Mouse (Mus musculus): ENCODE data around the gene Pdzd2. TPM values are rescaled to one million over a fixed set of nuclear protein-coding genes. Genes with fewer than 3 reads are reported as not detected.
A peak's percentile ranks its signal among the peaks of the same experiment; 100 is the strongest.

Pdzd2 gene
- polyA plus RNA-seq, 1 experiment from 2014 or later, result 3.4 TPM

GRCm38 (mm10) chr15:12560505-12560904 lies 179.2 kb downstream of the Pdzd2 start:
- Histone ChIP-seq H3K27me3 (ENCODE audit: control insufficient read depth, insufficient read depth, low read length) (no peaks in the 10 kb centered on the region), H3K27ac (replicated peaks; ENCODE audit: low read depth, low read length) (no peak overlapping the region), H3K9me3 (replicated peaks; ENCODE audit: control insufficient read depth, low read length) (no peaks in the 10 kb centered on the region), H3K4me3 (ENCODE audit: low read depth, low read length) (no peak overlapping the region), H3K4me1 (ENCODE audit: control insufficient read depth, insufficient read depth, low read length) (no peaks in the 10 kb centered on the region), H3K36me3 (replicated peaks; ENCODE audit: control insufficient read depth, insufficient read depth, low read depth, low read length) (no peaks in the 10 kb centered on the region), H3K9ac (replicated peaks; ENCODE audit: low read length) (no peak overlapping the region), H3K4me2 (ENCODE audit: low read depth, low read length) (no peak overlapping the region)
- 54% methylated on average over 8 of the region's 8 CpGs for WGBS
- ATAC-seq (replicated peaks; ENCODE audit: insufficient number of reproducible peaks, low FRiP score, low TSS enrichment, low read depth) (no peak), DNase-seq (ENCODE audit: low spot score) (no peak)

GRCm38 (mm10) chr15:12557663-12558436 lies 181.9 kb downstream of the Pdzd2 start:
- Histone ChIP-seq H3K27me3 (ENCODE audit: control insufficient read depth, insufficient read depth, low read length) (no peaks in the 10 kb centered on the region), H3K4me1 (ENCODE audit: control insufficient read depth, insufficient read depth, low read length) (no peaks in the 10 kb centered on the region), H3K9me3 (replicated peaks; ENCODE audit: control insufficient read depth, low read length) (no peaks in the 10 kb centered on the region), H3K4me2 (ENCODE audit: low read depth, low read length) (no peak overlapping the region), H3K9ac (replicated peaks; ENCODE audit: low read length) (no peak overlapping the region), H3K36me3 (replicated peaks; ENCODE audit: control insufficient read depth, insufficient read depth, low read depth, low read length) (no peaks in the 10 kb centered on the region), H3K27ac (replicated peaks; ENCODE audit: low read depth, low read length) (no peak overlapping the region), H3K4me3 (ENCODE audit: low read depth, low read length) (no peak overlapping the region)
- no peak for DNase-seq (ENCODE audit: low spot score)
- no peak for ATAC-seq (replicated peaks; ENCODE audit: insufficient number of reproducible peaks, low FRiP score, low TSS enrichment, low read depth)
- 86% methylated on average over 11 of the region's 11 CpGs for WGBS

DNA sequence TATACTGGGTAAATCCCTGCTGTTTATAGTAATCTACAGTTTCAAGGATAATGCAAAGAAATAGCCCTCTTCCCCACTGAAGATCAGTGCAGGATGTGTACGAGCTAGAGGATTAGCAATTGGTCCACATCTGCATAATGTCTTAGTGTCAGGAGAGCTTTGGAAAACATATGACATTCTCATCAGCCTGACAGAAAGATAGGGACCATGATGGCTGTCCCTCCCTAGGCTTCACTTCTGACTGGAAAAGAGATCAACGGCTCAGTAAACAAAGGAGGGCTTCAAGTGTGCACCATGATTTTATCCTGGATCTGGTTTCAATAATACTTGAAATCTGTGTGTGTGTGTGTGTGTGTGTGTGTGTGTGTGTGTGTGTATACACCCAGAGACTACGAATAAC lies 186.5 kb downstream of the Pdzd2 start:
- no peak overlapping the region for H3K4me3 ChIP-seq (ENCODE audit: low read depth, low read length)
- no peak overlapping the region for H3K4me2 ChIP-seq (ENCODE audit: low read depth, low read length)
- no peak for DNase-seq (ENCODE audit: low spot score)
- H3K27me3 ChIP-seq (ENCODE audit: control insufficient read depth, insufficient read depth, low read length), result no peaks in the 10 kb centered on the region
- no peaks in the 10 kb centered on the region for H3K9me3 ChIP-seq (replicated peaks; ENCODE audit: control insufficient read depth, low read length)
- ATAC-seq (replicated peaks; ENCODE audit: insufficient number of reproducible peaks, low FRiP score, low TSS enrichment, low read depth), result no peak
- WGBS, result 57% methylated on average over 3 of the region's 3 CpGs
- no peak overlapping the region for H3K27ac ChIP-seq (replicated peaks; ENCODE audit: low read depth, low read length)
- 0 out of 2 replicates have a peak, but pooled peaks cover 2% of the 10 kb centered on the region for H3K4me1 ChIP-seq (ENCODE audit: control insufficient read depth, insufficient read depth, low read length)
- H3K9ac ChIP-seq (replicated peaks; ENCODE audit: low read length), result no peak overlapping the region
- H3K36me3 ChIP-seq (replicated peaks; ENCODE audit: control insufficient read depth, insufficient read depth, low read depth, low read length), result no peaks in the 10 kb centered on the region

DNA sequence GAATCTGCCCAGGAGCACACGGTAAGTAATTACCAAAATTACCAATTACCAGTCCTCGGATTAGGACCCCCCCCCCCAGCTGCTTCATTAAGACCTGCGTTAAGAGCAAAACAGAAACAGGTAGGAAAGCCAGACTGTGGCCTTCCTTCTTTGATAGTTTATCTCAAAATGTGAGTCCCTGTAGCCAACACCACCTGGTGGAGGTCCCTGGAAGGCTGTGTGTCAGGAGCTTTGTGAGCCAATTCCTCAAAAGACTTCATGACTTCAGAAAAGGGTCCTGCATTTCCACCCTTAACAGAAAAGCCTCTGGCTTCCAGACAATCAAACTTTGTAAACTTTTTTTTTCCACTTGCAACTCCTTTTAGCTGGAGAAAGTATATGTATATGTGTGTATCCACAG lies 188.8 kb downstream of the Pdzd2 start:
- Histone ChIP-seq H3K9me3 (replicated peaks; ENCODE audit: control insufficient read depth, low read length) (no peaks in the 10 kb centered on the region), H3K4me2 (ENCODE audit: low read depth, low read length) (no peak overlapping the region), H3K9ac (replicated peaks; ENCODE audit: low read length) (no peak overlapping the region), H3K27ac (replicated peaks; ENCODE audit: low read depth, low read length) (no peak overlapping the region), H3K36me3 (replicated peaks; ENCODE audit: control insufficient read depth, insufficient read depth, low read depth, low read length) (no peaks in the 10 kb centered on the region), H3K4me1 (ENCODE audit: control insufficient read depth, insufficient read depth, low read length) (0 out of 2 replicates have a peak, but pooled peaks cover 2% of the 10 kb centered on the region), H3K4me3 (ENCODE audit: low read depth, low read length) (no peak overlapping the region), H3K27me3 (ENCODE audit: control insufficient read depth, insufficient read depth, low read length) (no peaks in the 10 kb centered on the region)
- WGBS, result 14% methylated on average over 3 of the region's 3 CpGs
- ATAC-seq (replicated peaks; ENCODE audit: insufficient number of reproducible peaks, low FRiP score, low TSS enrichment, low read depth) (no peak), DNase-seq (ENCODE audit: low spot score) (peak; percentile 34)

- Histone ChIP-seq H3K36me3 (replicated peaks; ENCODE audit: control insufficient read depth, insufficient read depth, low read depth, low read length) (no peaks in the 10 kb centered on the region), H3K9me3 (replicated peaks; ENCODE audit: control insufficient read depth, low read length) (no peaks in the 10 kb centered on the region), H3K4me1 (ENCODE audit: control insufficient read depth, insufficient read depth, low read length) (0 out of 2 replicates have a peak, but pooled peaks cover 2% of the 10 kb centered on the region), H3K9ac (replicated peaks; ENCODE audit: low read length) (no peak overlapping the region), H3K27ac (replicated peaks; ENCODE audit: low read depth, low read length) (no peak overlapping the region), H3K27me3 (ENCODE audit: control insufficient read depth, insufficient read depth, low read length) (no peaks in the 10 kb centered on the region), H3K4me3 (ENCODE audit: low read depth, low read length) (no peak overlapping the region), H3K4me2 (ENCODE audit: low read depth, low read length) (peak overlapping the region; percentile 96; the same call in 1 of the 2 replicates)
- WGBS, result 26% methylated on average over 9 of the region's 9 CpGs
- DNase-seq (ENCODE audit: low spot score) (no peak), ATAC-seq (replicated peaks; ENCODE audit: insufficient number of reproducible peaks, low FRiP score, low TSS enrichment, low read depth) (no peak)
These were observed 189.3 kb downstream of the Pdzd2 start for GRCm38 (mm10) chr15:12550376-12550775.

DNA sequence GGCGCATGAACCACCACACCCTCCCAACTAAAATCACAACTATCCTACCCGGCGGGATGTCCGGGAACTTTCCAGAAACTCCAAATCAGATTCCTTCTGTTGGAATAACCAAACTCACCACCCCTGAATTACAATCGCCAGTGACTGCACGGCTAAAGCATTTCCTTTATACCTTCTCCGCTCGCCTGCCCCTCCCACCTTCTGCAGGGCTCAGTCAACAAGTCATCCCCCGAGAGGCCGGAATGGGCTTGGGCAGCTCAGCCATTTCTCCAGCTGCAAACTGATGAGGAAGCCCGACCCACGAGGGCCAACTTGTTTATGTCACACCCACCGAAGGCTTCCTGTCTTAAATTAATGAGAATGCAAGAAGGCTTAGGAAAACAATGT lies 189.8 kb downstream of the Pdzd2 start:
- Histone ChIP-seq H3K9ac (replicated peaks; ENCODE audit: low read length) (peak overlapping the region; percentile 52), H3K9me3 (replicated peaks; ENCODE audit: control insufficient read depth, low read length) (no peaks in the 10 kb centered on the region), H3K27me3 (ENCODE audit: control insufficient read depth, insufficient read depth, low read length) (no peaks in the 10 kb centered on the region), H3K4me1 (ENCODE audit: control insufficient read depth, insufficient read depth, low read length) (0 out of 2 replicates have a peak, but pooled peaks cover 2% of the 10 kb centered on the region), H3K27ac (replicated peaks; ENCODE audit: low read depth, low read length) (no peak overlapping the region), H3K4me2 (ENCODE audit: low read depth, low read length) (peak overlapping the region; percentile 96), H3K4me3 (ENCODE audit: low read depth, low read length) (peak overlapping the region; percentile 43), H3K36me3 (replicated peaks; ENCODE audit: control insufficient read depth, insufficient read depth, low read depth, low read length) (no peaks in the 10 kb centered on the region)
- DNase-seq (ENCODE audit: low spot score) (peak; percentile 58), ATAC-seq (replicated peaks; ENCODE audit: insufficient number of reproducible peaks, low FRiP score, low TSS enrichment, low read depth) (no peak)
- WGBS, result under 1% methylated on average over 13 of the region's 13 CpGs

GRCm38 (mm10) chr15:12549271-12549918 lies 190.3 kb downstream of the Pdzd2 start:
- Histone ChIP-seq H3K4me3 (ENCODE audit: low read depth, low read length) (peak overlapping the region; percentile 43), H3K27ac (replicated peaks; ENCODE audit: low read depth, low read length) (no peak overlapping the region), H3K9me3 (replicated peaks; ENCODE audit: control insufficient read depth, low read length) (no peaks in the 10 kb centered on the region), H3K27me3 (ENCODE audit: control insufficient read depth, insufficient read depth, low read length) (no peaks in the 10 kb centered on the region), H3K4me2 (ENCODE audit: low read depth, low read length) (peak overlapping the region; percentile 96), H3K9ac (replicated peaks; ENCODE audit: low read length) (peak overlapping the region; percentile 52), H3K36me3 (replicated peaks; ENCODE audit: control insufficient read depth, insufficient read depth, low read depth, low read length) (no peaks in the 10 kb centered on the region), H3K4me1 (ENCODE audit: control insufficient read depth, insufficient read depth, low read length) (0 out of 2 replicates have a peak, but pooled peaks cover 2% of the 10 kb centered on the region)
- DNase-seq (ENCODE audit: low spot score), result peak; percentile 70
- under 1% methylated on average over 28 of the region's 28 CpGs for WGBS
- ATAC-seq (replicated peaks; ENCODE audit: insufficient number of reproducible peaks, low FRiP score, low TSS enrichment, low read depth), result peak; percentile 40; the same call in 1 of the 2 replicates

- H3K4me1 ChIP-seq (ENCODE audit: control insufficient read depth, insufficient read depth, low read length), result 0 out of 2 replicates have a peak, but pooled peaks cover 2% of the 10 kb centered on the region
- H3K9ac ChIP-seq (replicated peaks; ENCODE audit: low read length), result no peak overlapping the region
- WGBS, result 38% methylated on average over 4 of the region's 4 CpGs
- H3K27me3 ChIP-seq (ENCODE audit: control insufficient read depth, insufficient read depth, low read length), result no peaks in the 10 kb centered on the region
- no peaks in the 10 kb centered on the region for H3K36me3 ChIP-seq (replicated peaks; ENCODE audit: control insufficient read depth, insufficient read depth, low read depth, low read length)
- H3K4me3 ChIP-seq (ENCODE audit: low read depth, low read length), result no peak overlapping the region; the same call in 1 of the 2 replicates
- H3K4me2 ChIP-seq (ENCODE audit: low read depth, low read length), result peak overlapping the region; percentile 96
- no peak overlapping the region for H3K27ac ChIP-seq (replicated peaks; ENCODE audit: low read depth, low read length)
- DNase-seq (ENCODE audit: low spot score) (no peak), ATAC-seq (replicated peaks; ENCODE audit: insufficient number of reproducible peaks, low FRiP score, low TSS enrichment, low read depth) (no peak)
- no peaks in the 10 kb centered on the region for H3K9me3 ChIP-seq (replicated peaks; ENCODE audit: control insufficient read depth, low read length)
These were observed 191.0 kb downstream of the Pdzd2 start for GRCm38 (mm10) chr15:12548696-12549095.

Measured in embryonic facial prominence, embryonic 11.5 days (tissue).